Mouse (Mus musculus) G1E (cell line): ENCODE data around the gene Abca3.

Experiments
- CTCF ChIP-seq: IDR thresholded peaks from 2 replicates; pipeline ENCODE4 v1.5.1; 2012; ENCODE audit warnings: low read depth, low read length, inconsistent platforms, mixed read lengths
- GATA1 ChIP-seq: IDR thresholded peaks from 2 replicates; pipeline ENCODE4 v1.6.1; 2012; ENCODE audit warnings: borderline replicate concordance, low read length, inconsistent platforms, mixed read lengths
- POLR2AphosphoS5 ChIP-seq: IDR thresholded peaks from 2 replicates; pipeline ENCODE4 v1.6.1; 2012; ENCODE audit warnings: low read depth, low read length, inconsistent platforms; ENCODE audit not compliant: insufficient replicate concordance
- TAL1 ChIP-seq: conservative IDR thresholded peaks from 2 replicates; pipeline ENCODE4 v1.6.1; 2012; ENCODE audit warnings: low read depth, low read length, inconsistent platforms, mixed read lengths

DNA sequence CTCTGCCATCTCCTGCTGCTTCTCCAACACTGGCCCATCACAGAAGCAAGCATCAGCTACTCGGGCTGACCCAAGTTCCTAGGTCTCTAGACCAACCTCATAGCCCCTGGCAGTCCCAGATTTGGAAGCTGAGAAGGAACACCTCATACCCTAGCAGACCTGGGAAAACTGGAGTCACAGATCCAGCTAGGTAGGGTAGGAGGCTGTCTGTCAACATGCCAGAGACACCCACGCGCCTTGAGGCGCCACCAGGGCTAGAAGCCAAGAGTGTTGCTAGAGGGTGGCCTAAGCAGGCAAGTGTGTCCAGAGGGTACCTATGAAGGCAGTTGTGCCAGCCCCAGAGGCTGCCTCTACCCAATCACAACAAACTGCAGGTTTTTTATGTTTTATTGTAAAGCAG, 91.7 kb downstream of the Abca3 start:
- no peak for TF ChIP-seq CTCF
- TF ChIP-seq POLR2AphosphoS5, result no peak
- TF ChIP-seq TAL1, result no peak
- no peak for TF ChIP-seq GATA1
